Mouse (Mus musculus) brain, embryonic 14.5 days (tissue): ENCODE data around the gene Immp2l. TPM values are rescaled to one million over a fixed set of nuclear protein-coding genes. Genes with fewer than 3 reads are reported as not detected.

Experiments
- DNase-seq: peaks from one replicate; pipeline ENCODE4 v3.0.0-alpha.2; 2011; ENCODE audit warnings: low read depth
- CTCF ChIP-seq: fragments of 200-500 bp; IDR thresholded peaks from 2 replicates; pipeline ENCODE4 v1.5.1; 2012; ENCODE audit warnings: inconsistent platforms, mild to moderate bottlenecking, moderate library complexity, borderline replicate concordance; ENCODE audit not compliant: insufficient read depth, insufficient read length; ENCODE audit errors: extremely low read depth
- POLR2A ChIP-seq: fragments of 200-500 bp; IDR thresholded peaks from 2 replicates; pipeline ENCODE4 v1.6.1; 2012; ENCODE audit warnings: mild to moderate bottlenecking, inconsistent platforms, borderline replicate concordance; ENCODE audit not compliant: poor library complexity, insufficient read depth, insufficient read length, severe bottlenecking; ENCODE audit errors: extremely low read depth
- polyA plus RNA-seq: library from polyadenylated mRNA; depleted of rRNA; stranded (reverse); fragments of >200 nt; gene quantifications from 2 replicates; pipeline ENCODE4 v1.2.3, GENCODE M21; 2012

The Immp2l gene
- polyA plus RNA-seq, 1 experiment, result 3.5 TPM

DNA sequence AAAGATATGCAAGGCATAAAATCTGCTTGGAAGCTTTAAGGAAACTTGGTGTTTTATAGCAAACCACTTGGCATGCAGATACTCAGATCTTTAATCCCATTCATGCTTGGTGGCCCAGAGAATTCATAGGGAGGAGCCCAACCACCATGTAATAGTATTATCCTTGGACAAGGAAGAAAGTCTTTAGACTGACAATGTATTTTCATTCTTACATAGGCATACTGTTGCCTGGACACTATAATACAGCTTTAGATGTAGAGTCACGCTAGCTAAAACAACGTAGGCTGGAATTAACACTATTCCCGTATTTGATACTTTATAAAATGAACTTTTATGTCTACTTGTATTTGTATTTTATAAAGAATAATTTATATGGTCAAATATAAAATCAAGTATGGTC, 665.9 kb downstream of the Immp2l start:
- DNase-seq, result peak; percentile 31
- TF ChIP-seq POLR2A, result no peak
- TF ChIP-seq CTCF, result no peak

DNA sequence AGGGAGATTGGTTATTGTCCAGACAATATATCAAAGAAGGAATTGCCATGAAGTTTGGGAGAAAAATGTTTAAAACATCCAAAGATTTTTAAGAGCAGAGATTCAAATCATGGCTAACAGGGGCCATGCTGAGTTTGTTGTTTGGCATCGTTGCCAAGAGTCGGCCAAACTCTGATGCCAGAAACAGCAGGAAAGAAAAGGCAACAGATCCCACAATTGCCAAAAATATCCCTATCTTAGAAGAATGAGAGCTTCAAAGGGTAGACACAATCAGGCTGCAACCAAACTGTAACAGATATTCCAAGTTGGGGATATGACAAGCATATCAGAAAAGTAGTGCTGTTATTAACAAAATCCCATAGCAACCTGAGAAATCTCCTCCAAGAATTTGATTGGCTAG, 686.7 kb downstream of the Immp2l start:
- no peak for DNase-seq
- TF ChIP-seq POLR2A (no peak), CTCF (no peak)

DNA sequence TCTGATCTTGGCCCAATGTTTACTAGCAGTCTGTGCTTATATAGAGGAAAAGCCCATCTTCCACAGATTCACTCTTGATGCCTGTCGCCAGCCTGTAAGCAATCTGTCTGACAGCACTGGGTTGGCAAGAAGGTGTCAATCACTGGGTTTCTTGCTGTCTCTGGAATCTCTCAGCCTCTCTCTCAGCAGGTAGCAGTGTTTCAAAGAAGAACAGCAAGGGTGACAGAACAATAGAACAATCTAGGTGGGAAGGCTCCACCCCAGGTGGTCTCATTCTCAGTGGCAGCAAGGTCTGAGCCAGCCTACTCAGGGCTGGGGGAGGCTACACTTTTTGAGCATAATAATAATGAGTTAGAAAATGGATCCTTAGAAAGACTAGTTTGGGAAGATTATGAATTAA, 693.1 kb downstream of the Immp2l start:
- no peak for TF ChIP-seq POLR2A
- no peak for TF ChIP-seq CTCF
- peak; percentile 45 for DNase-seq

DNA sequence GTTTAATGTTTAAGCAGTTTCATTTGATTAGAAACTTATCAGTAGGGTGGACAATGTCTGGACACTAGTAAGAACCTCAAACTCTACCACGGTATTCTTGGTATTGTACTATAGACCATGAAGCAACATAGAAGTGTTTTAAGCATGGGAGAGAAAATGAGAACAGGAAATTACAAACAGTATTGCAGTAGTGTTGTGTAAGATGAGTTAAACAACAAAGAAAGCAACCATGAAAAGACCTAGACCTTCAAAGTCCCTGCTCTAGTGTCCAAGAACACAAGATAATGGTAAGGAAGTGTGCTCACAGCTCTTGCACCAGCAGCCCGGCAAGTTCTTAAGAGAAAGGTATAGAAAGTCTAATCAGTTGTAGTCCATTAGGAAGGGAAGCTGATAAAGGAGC, 700.7 kb downstream of the Immp2l start:
- TF ChIP-seq POLR2A (no peak), CTCF (no peak)
- no peak for DNase-seq

DNA sequence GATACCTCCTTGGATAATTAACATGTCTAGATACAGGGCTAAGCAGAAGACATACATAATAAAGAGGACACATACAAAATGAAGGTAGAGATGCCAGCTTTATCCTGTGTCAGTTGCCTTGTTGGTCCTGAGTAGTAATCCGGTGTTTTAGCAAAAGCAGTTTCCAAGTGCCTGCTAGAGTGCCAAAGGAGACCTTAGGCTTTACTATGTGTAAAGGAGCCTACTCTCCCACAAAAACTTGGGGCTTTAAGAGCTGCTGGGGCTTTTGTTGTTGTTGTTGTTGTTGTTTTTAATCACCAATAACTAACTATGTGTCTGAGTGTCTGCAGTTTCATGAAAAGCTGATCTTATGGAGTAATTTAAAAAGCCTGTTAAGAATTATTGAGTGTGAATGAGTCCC, 702.8 kb downstream of the Immp2l start:
- DNase-seq, result no peak
- no peak for TF ChIP-seq POLR2A
- TF ChIP-seq CTCF, result no peak

DNA sequence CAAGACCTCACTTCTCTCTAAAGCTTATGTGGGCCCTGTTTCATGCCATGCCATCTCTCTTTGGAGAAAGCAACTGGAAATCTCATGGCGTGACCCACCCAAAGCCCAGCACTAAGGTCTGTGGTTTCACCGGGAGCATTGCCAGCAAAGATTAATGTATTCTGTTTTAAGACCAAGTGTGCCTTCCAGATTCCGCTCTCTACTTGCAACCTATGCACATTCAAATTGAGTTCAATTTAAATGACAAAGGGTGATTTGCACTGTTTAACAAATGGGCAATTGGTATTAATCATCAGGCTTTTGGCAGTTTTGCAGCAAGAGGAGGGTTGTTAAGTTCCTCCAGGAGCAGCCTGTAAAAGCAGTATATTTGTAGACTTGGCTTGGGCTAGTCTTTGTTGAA, 703.3 kb downstream of the Immp2l start:
- TF ChIP-seq POLR2A (no peak), CTCF (no peak)
- DNase-seq, result peak; percentile 97

DNA sequence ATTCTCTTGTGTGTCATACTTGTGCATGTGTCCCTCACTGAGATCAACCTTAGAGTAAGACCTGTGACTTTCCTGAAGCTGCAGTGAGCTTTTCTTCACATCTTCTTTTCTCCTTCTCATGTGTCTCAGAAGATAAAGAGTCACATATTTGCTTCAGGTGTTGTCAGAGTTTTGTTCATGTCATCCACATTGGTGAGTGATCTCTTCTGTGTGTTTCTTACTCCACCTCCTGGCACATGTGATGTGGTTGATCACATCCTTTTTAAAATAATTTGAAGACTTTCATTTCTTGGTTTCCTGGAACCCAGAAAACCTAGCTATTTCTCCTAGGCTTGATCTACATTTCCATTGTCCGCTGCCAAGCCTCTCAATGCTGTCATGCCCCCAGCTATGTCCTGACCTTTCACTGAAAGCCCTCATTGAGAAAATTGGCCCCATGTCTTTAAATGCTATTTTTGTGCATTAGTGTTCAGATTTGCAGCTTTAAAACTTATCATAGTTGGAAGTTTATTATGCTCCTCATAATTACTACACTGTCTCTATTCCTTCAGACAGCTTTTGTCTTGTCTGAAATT, 704.0 kb downstream of the Immp2l start:
- DNase-seq, result peak; percentile 59
- TF ChIP-seq CTCF (no peak), POLR2A (no peak)

DNA sequence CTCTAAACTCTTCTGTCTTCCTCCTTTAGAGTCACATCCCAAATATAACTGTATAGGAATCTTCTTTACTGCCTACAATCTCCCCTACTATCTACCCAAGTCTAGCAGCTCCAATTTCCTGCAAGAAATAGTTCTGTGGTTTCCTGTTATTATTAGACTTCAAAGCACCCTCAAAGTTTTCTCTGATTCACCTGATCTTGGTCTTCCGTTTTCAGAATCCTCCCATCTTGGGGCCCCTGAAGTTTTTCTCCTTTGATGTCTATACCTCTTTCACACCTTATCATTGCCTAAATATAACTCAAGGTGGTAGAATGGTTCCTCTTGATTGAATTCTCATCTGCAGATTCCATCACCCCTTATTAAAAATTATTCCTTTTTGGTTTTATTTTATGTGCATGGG, 704.6 kb downstream of the Immp2l start:
- no peak for DNase-seq
- no peak for TF ChIP-seq POLR2A
- no peak for TF ChIP-seq CTCF

DNA sequence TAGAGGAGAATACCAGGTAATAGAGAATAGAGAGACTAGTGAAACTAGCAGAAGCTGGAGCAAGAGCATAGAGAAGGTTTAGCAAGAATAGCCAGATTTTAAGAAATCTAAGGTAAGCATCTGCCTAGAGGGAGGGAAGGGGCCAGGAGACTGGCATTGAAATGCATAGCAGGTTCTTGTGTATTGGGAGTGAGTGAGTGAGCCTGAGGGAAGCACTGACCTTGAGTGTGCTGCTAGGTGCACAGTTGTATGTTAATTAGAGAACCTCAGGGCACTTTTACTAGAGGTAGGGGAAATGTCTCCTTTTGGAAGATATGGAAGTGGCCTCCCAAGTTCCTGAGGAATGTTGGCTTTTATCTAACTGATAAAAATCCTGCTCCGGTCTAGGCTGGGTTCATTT, 705.9 kb downstream of the Immp2l start:
- TF ChIP-seq CTCF (no peak), POLR2A (no peak)
- DNase-seq, result no peak

DNA sequence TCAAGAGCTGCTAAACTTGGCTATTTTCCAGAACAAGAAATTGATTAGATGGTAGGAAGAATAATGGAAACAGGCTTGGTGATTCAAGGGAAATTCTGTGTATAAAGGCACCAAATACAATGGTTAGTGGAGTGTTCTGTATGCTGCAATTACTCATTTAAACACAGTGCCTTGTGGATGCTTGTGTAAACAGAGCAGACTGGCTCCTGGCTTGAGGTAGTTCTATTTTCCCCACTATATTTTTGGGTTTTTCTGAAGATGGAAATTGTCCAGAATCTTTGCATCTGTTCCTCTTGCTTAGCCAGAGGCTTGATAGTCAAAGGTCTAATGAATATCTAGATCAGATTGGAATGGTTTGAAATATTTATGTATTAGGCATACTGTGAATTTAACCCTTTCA, 709.3 kb downstream of the Immp2l start:
- no peak for TF ChIP-seq CTCF
- TF ChIP-seq POLR2A, result no peak
- peak; percentile 38 for DNase-seq

DNA sequence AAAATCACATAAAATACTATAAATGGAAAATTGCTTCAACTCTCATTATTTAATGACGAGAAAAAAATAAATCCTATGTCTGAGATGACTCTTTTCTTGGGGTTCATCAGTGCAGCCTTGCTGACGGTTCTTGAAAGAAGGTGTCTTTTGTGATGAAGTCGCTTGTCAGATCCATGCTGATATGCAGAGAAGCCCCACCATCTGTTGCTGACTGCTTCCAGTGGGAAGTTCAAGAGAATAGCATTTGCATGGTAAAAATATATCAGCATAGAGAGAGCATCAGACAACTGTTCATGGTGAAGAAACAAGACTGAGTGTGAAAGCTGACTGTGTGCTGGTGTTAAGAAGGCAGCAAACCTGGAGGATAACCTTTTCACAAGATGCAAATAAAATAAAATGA, 719.0 kb downstream of the Immp2l start:
- DNase-seq, result peak; percentile 32
- TF ChIP-seq CTCF, result no peak

DNA sequence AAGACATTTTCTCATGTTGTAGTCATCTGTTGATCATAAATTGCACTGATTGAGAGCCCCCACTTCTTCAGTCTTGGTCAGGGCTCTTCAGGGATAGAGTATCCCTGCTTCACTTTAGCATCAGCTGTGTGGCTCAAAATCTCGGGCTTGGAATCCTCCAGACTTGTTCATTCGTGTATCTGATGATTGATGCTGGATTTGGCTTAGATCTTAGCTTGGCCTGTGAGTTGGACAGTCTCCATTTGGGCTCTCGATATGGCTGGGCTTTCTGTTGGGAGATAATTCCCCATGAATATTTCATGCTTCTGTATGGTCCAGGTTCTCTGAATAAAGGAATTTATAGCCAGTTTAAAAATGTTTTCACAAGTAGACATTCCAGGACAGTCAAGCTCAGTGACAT, 739.5 kb downstream of the Immp2l start:
- no peak for DNase-seq
- TF ChIP-seq POLR2A (no peak), CTCF (no peak)
